Comparison of ENCODE assay signal across 16 mouse cellular contexts in the genomic region with DNA sequence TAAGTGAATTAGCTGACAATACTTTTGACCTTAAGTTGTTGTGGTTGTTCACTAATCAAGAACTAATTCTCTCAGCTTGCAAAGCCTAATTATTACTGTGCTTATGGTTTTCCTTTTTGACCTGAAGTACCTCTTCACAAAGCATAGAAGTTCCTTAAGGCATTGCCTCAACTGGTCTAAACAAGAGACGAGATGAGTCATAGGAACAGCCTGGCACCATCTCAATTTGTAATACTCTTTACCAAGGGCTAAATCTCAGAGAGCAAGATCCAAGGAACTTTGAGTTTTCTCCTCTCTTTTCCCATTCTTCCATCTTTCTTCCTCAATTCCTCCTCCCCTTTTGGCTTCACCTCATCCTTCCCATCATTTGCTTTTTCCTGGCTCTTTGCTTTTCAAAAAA.
A peak's percentile ranks its signal among the peaks of the same experiment; 100 is the strongest.
DNase-seq lines count a peak whose midpoint lies in the region.
"Had no signal": no experiment of that assay in that cellular context is flagged by ENCODE, and none has a peak within 500 bp of the region (broad histone marks: within the 10 kb centered on the region; RNA-seq: fewer than 3 reads in every experiment).

No protein-coding gene starts in this region.

- peak; percentile 23 for DNase-seq in lung, postnatal 36 days
- DNase-seq in lung, adult 18-20 months = no peak
- peak; percentile 67 for DNase-seq in NIH3T3 (ENCODE audit: low read depth)
- DNase-seq in brain, adult 2 months (ENCODE audit: low read depth, low spot score) = peak; percentile 21
- DNase-seq in left cerebral cortex, adult 18-20 months (ENCODE audit: low spot score in 2 of 2) = no peak
- DNase-seq in frontal cortex, postnatal 36 days (ENCODE audit: low spot score in 2 of 2) = no peak
- no peak for DNase-seq in gastrocnemius, postnatal 14 days
- DNase-seq: adrenal gland, adult 8-10 months; adrenal gland, postnatal 14 days; adrenal gland, postnatal 36 days; B cell, adult 2 months; cerebellum, adult 11 months; cerebellum, adult 18-20 months; cerebellum, adult 8-10 months; cerebellum, adult 9-11 months; cerebellum, postnatal 25 days had no signal

- intact Hi-C loops in gastrocnemius, postnatal 14 days (cut with DNase I; ENCODE audit: low total_unique reads) = no loop called here

Comparison
In these comparisons a context has a peak if more than half of its experiments do, and no peak if none do; other contexts are left out.
1. DNase-seq: peak in lung, postnatal 36 days (single experiment), NIH3T3 (single experiment) and brain, adult 2 months (single experiment); none in lung, adult 18-20 months (0 of 2), left cerebral cortex, adult 18-20 months (0 of 2), frontal cortex, postnatal 36 days (0 of 2) and gastrocnemius, postnatal 14 days (single experiment).